Mouse (Mus musculus): Measurements from ENCODE around the gene Nr1i2. TPM values are rescaled to one million over a fixed set of nuclear protein-coding genes. Genes with fewer than 3 reads are reported as not detected.

Gene Nr1i2
- total and polyA plus RNA-seq, 3 experiments = not detected

DNA sequence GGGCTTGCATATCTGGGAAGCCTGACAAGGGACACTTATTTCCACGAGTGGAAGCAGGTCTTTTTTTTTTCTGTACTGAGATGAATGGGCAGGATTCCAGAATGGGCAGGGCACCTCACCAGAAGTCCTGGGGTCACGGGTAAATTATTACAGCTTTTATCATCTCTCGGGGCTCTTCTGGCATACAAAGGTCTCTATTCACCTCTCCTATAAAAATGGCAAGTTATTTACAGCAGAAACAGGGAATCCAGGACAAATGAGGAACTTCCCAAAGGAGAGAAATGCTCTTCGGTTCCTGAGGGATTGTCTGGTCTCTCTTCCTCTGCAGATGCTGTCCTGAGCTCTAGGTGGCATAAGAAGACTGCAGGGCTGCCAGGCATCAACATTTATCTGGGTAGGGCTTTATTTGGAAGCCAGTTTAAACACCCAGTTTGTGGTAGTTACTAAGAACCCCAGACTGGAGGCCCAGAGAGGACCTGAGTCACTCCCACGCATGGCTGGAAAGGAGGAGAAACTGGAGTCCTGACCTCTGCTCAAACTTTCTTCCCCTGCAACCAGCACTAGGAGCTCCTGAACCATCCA, 816 bp upstream of the Nr1i2 start:
- H3K27ac ChIP-seq (ENCODE audit: insufficient read depth, low read depth) = no peak overlapping the region
- H3K4me1 ChIP-seq (ENCODE audit: control insufficient read depth in 1 of 2, insufficient read depth in 2 of 2) = peaks cover 0 to 3% of the 10 kb centered on the region in 2 experiments; a peak in 1 of 4 replicates
- H3K79me2 ChIP-seq (replicated peaks; ENCODE audit: control insufficient read depth, extremely low read depth, insufficient read depth, poor library complexity, severe bottlenecking) = no peaks in the 10 kb centered on the region
- H3K9me3 ChIP-seq (replicated peaks; ENCODE audit: low read length) = no peaks in the 10 kb centered on the region
- H3K27me3 ChIP-seq (replicated peaks) = no peaks in the 10 kb centered on the region
- no peak overlapping the region for H3K4me3 ChIP-seq (replicated peaks in 1 of 3; ENCODE audit: low read depth in 2 of 3, low read length in 2 of 3, poor library complexity in 1 of 3)
- 0 out of 2 replicates have a peak, but pooled peaks have one; percentile 21 for TF ChIP-seq RCOR1 (conservative IDR thresholded peaks at IDR 0.05; ENCODE audit: low read depth, low read length)
- no peak for TF ChIP-seq CHD1 (IDR thresholded peaks at IDR 0.05; ENCODE audit: low read depth, low read length)
- no peak for TF ChIP-seq ETS1 (conservative IDR thresholded peaks at IDR 0.05; ENCODE audit: low read depth, low read length)
- no peak for TF ChIP-seq POLR2A (IDR thresholded peaks at IDR 0.05; ENCODE audit: low read depth, low read length)
- no peak for TF ChIP-seq ZNF384 (IDR thresholded peaks at IDR 0.05; ENCODE audit: low read depth, low read length)
- no peak for TF ChIP-seq POLR2AphosphoS2 (IDR thresholded peaks at IDR 0.05; ENCODE audit: low read depth, low read length)
- no peak for TF ChIP-seq MAZ (IDR thresholded peaks at IDR 0.05; ENCODE audit: low read depth, low read length)
- no peak for TF ChIP-seq USF1 (IDR thresholded peaks at IDR 0.05; ENCODE audit: low read depth, low read length)
- TF ChIP-seq NRF1 (IDR thresholded peaks at IDR 0.05; ENCODE audit: low read depth, low read length) = 0 out of 2 replicates have a peak, but pooled peaks have one; percentile 32
- TF ChIP-seq EP300 (IDR thresholded peaks at IDR 0.05; ENCODE audit: low read length) = no peak
- TF ChIP-seq PAX5 (IDR thresholded peaks at IDR 0.05; ENCODE audit: low read length) = no peak
- TF ChIP-seq JUN (IDR thresholded peaks at IDR 0.05; ENCODE audit: insufficient read depth, low read depth, low read length) = no peak
- TF ChIP-seq GABPA (IDR thresholded peaks at IDR 0.05; ENCODE audit: insufficient replicate concordance, low read depth, low read length) = no peak
- TF ChIP-seq HCFC1 (IDR thresholded peaks at IDR 0.05; ENCODE audit: low read depth, low read length) = no peak
- TF ChIP-seq CTCF (conservative IDR thresholded peaks at IDR 0.05 in 1 of 2, IDR thresholded peaks at IDR 0.05 in 1 of 2; ENCODE audit: low read depth in 2 of 2, low read length in 2 of 2) = peak in 1 of 2 experiments; percentile 82; a peak in 3 of 4 replicates
- no peak for TF ChIP-seq IRF4 (IDR thresholded peaks at IDR 0.05; ENCODE audit: low read depth, low read length)
- TF ChIP-seq MAFK (IDR thresholded peaks at IDR 0.05; ENCODE audit: insufficient replicate concordance, low read length) = no peak
- TF ChIP-seq SMC3 (IDR thresholded peaks at IDR 0.05; ENCODE audit: low read depth, low read length) = peak; percentile 75
- no peak for TF ChIP-seq USF2 (conservative IDR thresholded peaks at IDR 0.05; ENCODE audit: low read depth, low read length)
- TF ChIP-seq MYC (IDR thresholded peaks at IDR 0.05; ENCODE audit: low read depth, low read length) = no peak
- peak; percentile 46; the same call in 1 of the 2 replicates for TF ChIP-seq ZC3H11A (IDR thresholded peaks at IDR 0.05; ENCODE audit: low read depth, low read length)
- no peak for TF ChIP-seq MAX (IDR thresholded peaks at IDR 0.05; ENCODE audit: low read length)
- no peak for TF ChIP-seq ZMIZ1 (IDR thresholded peaks at IDR 0.05; ENCODE audit: low read depth, low read length)
- TF ChIP-seq ZKSCAN1 (IDR thresholded peaks at IDR 0.05; ENCODE audit: borderline replicate concordance, low read depth, low read length) = no peak
- no peak for TF ChIP-seq E2F4 (IDR thresholded peaks at IDR 0.05; ENCODE audit: insufficient replicate concordance, low read depth, low read length)
- peak; percentile 30; the same call in 1 of the 2 replicates for TF ChIP-seq ELF1 (IDR thresholded peaks at IDR 0.05; ENCODE audit: low read depth, low read length)
- TF ChIP-seq TBP (conservative IDR thresholded peaks at IDR 0.05; ENCODE audit: low read depth, low read length) = no peak
- no peak for TF ChIP-seq BHLHE40 (IDR thresholded peaks at IDR 0.05; ENCODE audit: low read depth, low read length)
- TF ChIP-seq UBTF (IDR thresholded peaks at IDR 0.05; ENCODE audit: low read depth, low read length) = no peak
- peak; percentile 87 for TF ChIP-seq RAD21 (IDR thresholded peaks at IDR 0.05; ENCODE audit: low read depth, low read length)
- no peak for TF ChIP-seq KAT2A (IDR thresholded peaks at IDR 0.05; ENCODE audit: insufficient replicate concordance, low read length)
- no peak for TF ChIP-seq JUND (conservative IDR thresholded peaks at IDR 0.05; ENCODE audit: low read depth, low read length)
- no peak for TF ChIP-seq CHD2 (IDR thresholded peaks at IDR 0.05; ENCODE audit: low read length)
- TF ChIP-seq MXI1 (IDR thresholded peaks at IDR 0.05; ENCODE audit: low read depth, low read length) = no peak
- TF ChIP-seq SIN3A (IDR thresholded peaks at IDR 0.05; ENCODE audit: low read length) = no peak
- TF ChIP-seq MEF2A (IDR thresholded peaks at IDR 0.05; ENCODE audit: borderline replicate concordance, low read depth, low read length) = no peak
- 0 out of 2 replicates have a peak, but pooled peaks have one; percentile 23 for TF ChIP-seq TCF12 (IDR thresholded peaks at IDR 0.05; ENCODE audit: low read depth, low read length)
- 0 out of 2 replicates have a peak, but pooled peaks have one; percentile 34 for TF ChIP-seq NELFE (IDR thresholded peaks at IDR 0.05; ENCODE audit: low read depth, low read length)
- H3K9ac ChIP-seq (ENCODE audit: insufficient read depth, low read depth) = no peak overlapping the region
- dilution Hi-C loops (cut with MboI; ENCODE audit: extremely low pct_ligation_motif_present, extremely low pct_unique_long_range_greater_than_20kb, low sequenced_read_pairs) = no loop called here
- peaks cover 0 to 4% of the 10 kb centered on the region in 2 experiments for H3K36me3 ChIP-seq (replicated peaks in 1 of 2; ENCODE audit: control insufficient read depth in 1 of 2, insufficient read depth in 1 of 2, low read length in 1 of 2)
- in situ Hi-C loops (cut with MboI; ENCODE audit: low pct_ligation_motif_present, low pct_unique_long_range_greater_than_20kb, low sequenced_read_pairs) = no loop called here
- no peak for DNase-seq (ENCODE audit: extremely low read depth)
- H3K4me2 ChIP-seq (ENCODE audit: insufficient read depth, low read depth, poor library complexity, severe bottlenecking) = no peak overlapping the region

All from CH12.LX (cell line).